Mouse (Mus musculus) embryonic fibroblast, embryonic 13.5 days (primary cell): ENCODE data around the gene Galnt6. TPM values are rescaled to one million over a fixed set of nuclear protein-coding genes. Genes with fewer than 3 reads are reported as not detected.

Source experiments
- H3K27ac ChIP-seq: 2 replicates; pipeline ENCODE4 v1.5.1; 2012; ENCODE audit warnings: low read length, control low read depth, inconsistent platforms; ENCODE audit not compliant: insufficient read depth
- H3K4me1 ChIP-seq: 2 replicates; pipeline ENCODE4 v1.6.1; 2011; ENCODE audit warnings: low read length; ENCODE audit not compliant: control insufficient read depth, insufficient read depth
- H3K4me3 ChIP-seq: 2 replicates; pipeline ENCODE4 v1.5.1; 2011; ENCODE audit warnings: mild to moderate bottlenecking, control low read depth, low read length; ENCODE audit not compliant: insufficient read depth
- CTCF ChIP-seq: IDR thresholded peaks from 2 replicates; pipeline ENCODE4 v1.5.1; 2011; ENCODE audit warnings: mild to moderate bottlenecking, control low read depth, low read length, moderate library complexity, borderline replicate concordance; ENCODE audit not compliant: insufficient read depth
- POLR2A ChIP-seq: IDR thresholded peaks from 2 replicates; pipeline ENCODE4 v1.6.1; 2011; ENCODE audit warnings: low read depth, mild to moderate bottlenecking, control low read depth, low read length, moderate library complexity
- polyA plus RNA-seq: library from polyadenylated mRNA; stranded (reverse); fragments of >200 nt; gene quantifications from 2 replicates; pipeline ENCODE4 v1.2.4, GENCODE M21; 2011; ENCODE audit warnings: low read depth; ENCODE audit not compliant: missing spikeins, insufficient read length

The Galnt6 gene
- polyA plus RNA-seq, 1 experiment = not detected

GRCm38 (mm10) chr15:100677675-100678074 lies 51.5 kb downstream of the Galnt6 start:
- Histone ChIP-seq H3K4me1 (no peaks in the 10 kb centered on the region), H3K27ac (no peak overlapping the region), H3K4me3 (no peak overlapping the region)
- TF ChIP-seq POLR2A (no peak), CTCF (no peak)

- Histone ChIP-seq H3K27ac (no peak overlapping the region), H3K4me1 (no peaks in the 10 kb centered on the region), H3K4me3 (no peak overlapping the region)
- TF ChIP-seq CTCF (no peak), POLR2A (no peak)
These were observed 52.7 kb downstream of the Galnt6 start for GRCm38 (mm10) chr15:100676521-100676920.

- TF ChIP-seq POLR2A = no peak
- no peak for TF ChIP-seq CTCF
- no peak overlapping the region for H3K27ac ChIP-seq
- H3K4me3 ChIP-seq = no peak overlapping the region
- H3K4me1 ChIP-seq = no peaks in the 10 kb centered on the region
These were observed 53.7 kb downstream of the Galnt6 start for GRCm38 (mm10) chr15:100675486-100675885.

- no peak overlapping the region for H3K27ac ChIP-seq
- H3K4me1 ChIP-seq = no peaks in the 10 kb centered on the region
- no peak for TF ChIP-seq POLR2A
- TF ChIP-seq CTCF = no peak
- H3K4me3 ChIP-seq = no peak overlapping the region
These were observed 54.6 kb downstream of the Galnt6 start for GRCm38 (mm10) chr15:100674566-100674965.

GRCm38 (mm10) chr15:100673585-100674391 lies 55.4 kb downstream of the Galnt6 start:
- TF ChIP-seq POLR2A (no peak), CTCF (no peak)
- Histone ChIP-seq H3K4me3 (no peak overlapping the region), H3K27ac (no peak overlapping the region), H3K4me1 (no peaks in the 10 kb centered on the region)

GRCm38 (mm10) chr15:100670833-100671232 lies 58.3 kb downstream of the Galnt6 start:
- no peak overlapping the region for H3K27ac ChIP-seq
- no peak overlapping the region for H3K4me3 ChIP-seq
- no peaks in the 10 kb centered on the region for H3K4me1 ChIP-seq
- no peak for TF ChIP-seq POLR2A
- no peak for TF ChIP-seq CTCF

- no peak for TF ChIP-seq POLR2A
- TF ChIP-seq CTCF = no peak
- no peak overlapping the region for H3K27ac ChIP-seq
- no peak overlapping the region for H3K4me3 ChIP-seq
- H3K4me1 ChIP-seq = no peaks in the 10 kb centered on the region
These were observed 59.2 kb downstream of the Galnt6 start for GRCm38 (mm10) chr15:100670004-100670403.

- no peak within 1 kb of the TSS for H3K4me3 ChIP-seq
- H3K27ac ChIP-seq = no peak within 1 kb of the TSS
- no peaks in the 10 kb centered on the region for H3K4me1 ChIP-seq
- no peak for TF ChIP-seq POLR2A
- TF ChIP-seq CTCF = no peak
These were observed 59.8 kb downstream of the Galnt6 start, which contains the start of gene Bin2 for GRCm38 (mm10) chr15:100669337-100669736. Gene Bin2 (minus strand): TSS chr15:100669553.

- TF ChIP-seq CTCF (no peak), POLR2A (no peak)
- H3K4me3 ChIP-seq = no peak overlapping the region
- H3K4me1 ChIP-seq = no peaks in the 10 kb centered on the region
- H3K27ac ChIP-seq = no peak overlapping the region
These were observed 61.2 kb downstream of the Galnt6 start for GRCm38 (mm10) chr15:100667871-100668545.

- Histone ChIP-seq H3K4me1 (no peaks in the 10 kb centered on the region), H3K4me3 (no peak overlapping the region), H3K27ac (no peak overlapping the region)
- no peak for TF ChIP-seq CTCF
- no peak for TF ChIP-seq POLR2A
These were observed 61.8 kb downstream of the Galnt6 start for GRCm38 (mm10) chr15:100667420-100667819.
